Mouse (Mus musculus) c-Kit-positive CD71-positive TER-119-positive erythroid progenitor cells, embryonic 14.5 days (primary cell): ENCODE measurements around the gene Pnmal2.

Experiments
- DNase-seq: peaks from one replicate; pipeline ENCODE4 v3.0.0-alpha.2; 2013; ENCODE audit warnings: low spot score

Pnmal2 gene

DNA sequence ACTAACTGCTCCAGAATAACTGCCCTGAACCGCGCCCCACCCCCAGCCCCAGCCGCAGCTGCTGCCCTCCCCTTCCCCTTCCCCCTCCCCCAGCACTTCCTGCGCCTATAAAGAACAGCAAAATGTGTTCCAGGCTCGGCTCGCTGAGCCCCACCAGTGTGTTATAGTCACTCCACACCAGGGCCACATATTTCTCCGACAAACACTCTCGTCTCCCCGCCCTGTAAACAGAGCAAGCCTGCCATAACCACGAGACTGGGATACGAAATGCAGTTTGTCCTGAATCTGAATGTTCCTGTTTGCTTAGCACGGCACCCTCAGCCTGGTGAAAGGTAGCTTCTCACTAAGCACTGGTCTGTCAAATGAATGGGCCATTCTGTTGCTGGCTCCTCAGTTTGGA, 35.9 kb downstream of the Pnmal2 start:
- DNase-seq: no peak

DNA sequence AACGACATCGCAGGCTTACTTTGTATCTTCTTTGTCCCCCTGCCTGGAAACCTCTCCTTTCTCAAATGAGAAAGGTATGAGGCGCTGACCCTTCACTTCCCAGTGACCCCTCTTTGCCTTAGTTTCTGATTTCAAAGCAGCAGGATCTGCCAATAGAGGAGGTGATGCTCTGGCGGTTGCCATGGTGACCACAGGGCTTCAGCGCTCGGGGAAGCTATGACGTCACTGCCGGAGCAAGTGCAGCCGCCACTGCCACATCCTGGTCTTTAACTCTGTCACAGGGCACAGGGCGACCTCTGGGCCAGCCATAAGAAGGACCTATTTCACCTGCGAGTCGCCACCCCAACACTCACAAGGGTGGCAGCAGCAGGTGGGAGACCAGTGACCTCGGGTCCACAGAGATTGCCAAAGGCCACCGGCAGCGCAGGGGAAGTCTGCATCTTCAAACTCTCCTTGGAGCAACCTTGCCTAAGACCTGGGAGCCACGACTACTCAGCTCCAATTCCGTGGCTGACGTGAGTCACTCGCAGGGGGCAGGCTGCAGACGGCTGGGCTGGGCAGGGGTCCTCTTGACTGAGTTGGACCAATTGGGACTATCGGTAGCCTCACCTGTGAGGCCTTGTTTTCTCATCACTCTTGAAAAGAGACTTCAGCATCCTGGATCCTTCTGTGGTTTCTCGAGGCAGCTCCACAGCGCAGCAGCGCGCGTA, 38.5 kb downstream of the Pnmal2 start, which contains the start of gene Gm42372:
TSS of gene Gm42372 (plus strand) at position 228 of the 710 bp plus-strand sequence.
- no peak for DNase-seq

GRCm38 (mm10) chr7:16987541-16988149, 43.2 kb downstream of the Pnmal2 start:
- DNase-seq: no peak

GRCm38 (mm10) chr7:16988405-16988804, 43.9 kb downstream of the Pnmal2 start:
- DNase-seq: no peak

GRCm38 (mm10) chr7:16990006-16990744, 45.7 kb downstream of the Pnmal2 start:
- no peak for DNase-seq

- DNase-seq: no peak
These were observed 47.4 kb downstream of the Pnmal2 start for GRCm38 (mm10) chr7:16991681-16992450.

DNA sequence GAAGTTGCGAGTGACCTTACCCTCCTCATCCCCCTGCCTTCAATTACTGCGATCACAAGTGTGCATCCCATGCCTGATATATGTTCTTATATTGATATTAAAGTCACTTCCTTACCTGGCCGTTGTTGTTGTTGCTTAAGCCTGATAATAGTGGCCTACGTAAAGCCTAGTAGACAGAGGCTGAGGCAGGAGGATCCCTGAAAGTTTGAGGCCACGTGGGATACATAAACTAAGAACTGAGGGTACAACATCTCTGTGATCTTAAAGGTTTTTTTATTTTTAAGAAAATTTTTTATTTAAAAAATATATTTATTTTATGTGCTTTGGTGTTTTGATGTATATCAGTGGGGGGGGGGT, 47.9 kb downstream of the Pnmal2 start, which contains the start of gene Ccdc8:
TSS of gene Ccdc8 (plus strand) at position 258 of the 357 bp plus-strand sequence.
- DNase-seq: no peak

- DNase-seq: no peak
These were observed 49.3 kb downstream of the Pnmal2 start for GRCm38 (mm10) chr7:16993651-16994399.

DNA sequence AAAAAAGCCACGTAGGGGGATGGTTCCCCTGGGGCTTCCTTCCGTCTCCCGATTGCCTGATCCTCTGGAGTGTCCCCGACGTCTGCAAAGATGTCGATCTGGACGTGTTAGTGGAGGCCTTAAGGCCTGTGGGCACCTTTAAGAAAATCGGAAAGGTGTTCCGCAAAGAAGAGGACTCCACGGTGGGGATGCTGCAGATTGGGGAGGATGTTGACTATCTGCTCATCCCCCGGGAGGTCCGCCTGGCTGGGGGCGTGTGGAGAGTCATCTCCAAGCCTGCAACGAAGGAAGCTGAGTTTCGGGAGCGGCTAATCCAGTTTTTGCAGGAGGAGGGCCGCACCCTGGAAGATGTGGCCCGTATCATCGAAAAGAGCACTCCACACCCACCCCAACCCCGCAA, 49.9 kb downstream of the Pnmal2 start:
- DNase-seq: no peak

DNA sequence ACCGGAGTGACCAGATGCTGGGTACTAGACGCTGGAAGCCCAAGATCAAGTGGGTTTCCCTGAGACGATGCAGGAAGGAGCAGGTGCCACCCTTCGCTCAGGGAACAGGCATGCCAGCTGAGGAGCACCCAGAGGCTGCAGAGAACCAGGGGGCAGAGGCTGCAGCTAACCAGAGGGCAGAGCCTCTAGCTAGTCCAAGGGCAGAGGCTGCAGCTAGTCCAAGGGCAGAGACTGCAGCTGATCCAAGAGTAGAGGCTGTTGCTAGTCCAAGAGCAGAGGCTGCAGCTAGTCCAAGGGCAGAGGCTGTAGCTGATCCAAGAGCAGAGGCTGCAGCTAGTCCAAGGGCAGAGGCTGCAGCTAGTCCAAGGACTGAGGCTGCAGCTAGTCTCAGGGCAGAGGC, 50.9 kb downstream of the Pnmal2 start:
- DNase-seq: no peak
